Mouse (Mus musculus) stomach, postnatal 0 days (tissue): ENCODE data around the gene Nfxl1.

Source experiments
- CTCF ChIP-seq: IDR thresholded peaks from 2 replicates; pipeline ENCODE4 v1.5.1; 2016; ENCODE audit warnings: antibody characterized with exemption, low read depth, mild to moderate bottlenecking, moderate library complexity
- EP300 ChIP-seq: optimal IDR thresholded peaks from 2 replicates; pipeline ENCODE3; 2016; ENCODE audit warnings: antibody characterized with exemption

GRCm38 (mm10) chr5:72505740-72506139, 53.7 kb downstream of the Nfxl1 start:
- TF ChIP-seq CTCF = peak; percentile 77
- TF ChIP-seq EP300 = no peak
